Mouse (Mus musculus): ENCODE data around the gene Ptov1. TPM values are rescaled to one million over a fixed set of nuclear protein-coding genes. Genes with fewer than 3 reads are reported as not detected.

Gene Ptov1
- polyA plus RNA-seq, 1 experiment from 2014 or later = 480 TPM

DNA sequence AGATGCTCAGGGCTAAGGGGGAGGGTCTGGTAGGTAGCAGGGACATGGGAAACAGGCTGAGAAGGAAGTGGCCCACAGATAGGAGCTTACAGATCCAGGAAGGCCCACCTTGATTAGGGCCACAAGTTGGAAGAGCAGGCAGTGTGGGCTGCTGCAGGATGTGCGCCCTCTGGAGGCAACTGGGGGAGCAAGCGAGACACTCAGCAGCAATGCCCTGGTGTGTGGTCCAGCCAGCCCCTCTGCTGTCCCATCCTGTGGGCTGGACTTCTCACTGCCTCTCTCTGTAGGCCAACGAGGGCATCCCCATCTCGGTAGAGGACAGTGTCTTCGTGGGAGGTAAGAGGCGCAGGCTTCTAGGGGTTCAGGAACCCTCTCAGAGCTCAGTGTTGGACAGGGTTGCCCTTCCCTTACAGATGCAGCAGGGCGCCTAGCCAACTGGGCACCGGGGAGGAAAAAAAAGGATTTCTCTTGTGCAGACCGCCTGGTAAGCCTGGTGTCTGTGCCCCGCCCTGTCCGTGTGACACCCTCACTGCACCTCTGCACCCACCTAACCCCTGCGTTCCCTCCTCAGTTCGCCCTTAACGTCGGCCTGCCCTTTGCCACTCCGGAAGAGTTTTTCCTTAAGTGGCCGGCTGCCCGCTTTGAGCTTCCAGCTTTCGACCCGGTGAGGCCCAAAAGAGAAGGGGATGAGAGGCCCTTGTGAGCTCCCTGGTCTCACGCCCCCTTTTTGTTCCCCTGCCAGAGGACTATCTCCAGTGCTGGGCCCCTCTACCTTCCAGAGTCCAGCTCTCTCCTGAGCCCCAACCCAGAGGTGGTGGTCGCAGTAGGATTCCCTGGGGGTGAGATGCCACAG, 8.8 kb downstream of the Ptov1 start:
- no peak overlapping the region for H3K4me3 ChIP-seq (replicated peaks; ENCODE audit: low read depth, low read length)
- peak overlapping the region; percentile 17; the same call in 1 of the 2 replicates for H3K4me2 ChIP-seq (ENCODE audit: low read length)
- H3K27me3 ChIP-seq (ENCODE audit: control insufficient read depth, insufficient read depth, low read length) = no peaks in the 10 kb centered on the region
- 59% methylated on average over 22 of the region's 22 CpGs for WGBS
- H3K27ac ChIP-seq (replicated peaks; ENCODE audit: low read depth, low read length) = 0 out of 2 replicates have a peak overlapping the region, but pooled peaks have one; percentile 41
- H3K9me3 ChIP-seq (ENCODE audit: control insufficient read depth, low read length) = no peaks in the 10 kb centered on the region
- peaks cover 14% of the 10 kb centered on the region for H3K4me1 ChIP-seq (ENCODE audit: control insufficient read depth, insufficient read depth, low read length)
- H3K9ac ChIP-seq (replicated peaks; ENCODE audit: low read length) = no peak overlapping the region
- peak; percentile 25; the same call in 1 of the 2 replicates for ATAC-seq (ENCODE audit: low FRiP score, low TSS enrichment)
- H3K36me3 ChIP-seq (ENCODE audit: control insufficient read depth, insufficient read depth, low read length) = peaks cover 49% of the 10 kb centered on the region
- DNase-seq = peak; percentile 84

DNA sequence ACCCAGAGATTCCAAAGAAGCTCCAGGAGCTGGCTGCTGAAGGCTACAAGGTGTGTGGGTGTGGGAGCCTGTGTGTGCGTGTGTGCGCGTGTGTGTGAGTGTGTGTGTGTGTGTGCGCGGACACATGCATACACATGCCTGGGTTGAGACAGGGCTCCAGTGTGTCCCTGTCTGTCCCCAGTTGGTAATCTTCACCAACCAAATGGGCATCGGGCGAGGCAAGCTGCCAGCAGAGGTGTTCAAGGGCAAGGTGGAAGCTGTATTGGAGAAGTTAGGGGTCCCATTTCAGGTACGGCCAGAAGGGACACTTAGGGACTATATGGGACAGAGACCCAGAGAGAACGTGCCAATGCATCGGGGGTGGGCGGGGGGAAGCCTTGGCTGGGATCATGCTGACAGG, 9.7 kb downstream of the Ptov1 start:
- DNase-seq (no peak), ATAC-seq (ENCODE audit: low FRiP score, low TSS enrichment) (no peak)
- 91% methylated on average over 11 of the region's 11 CpGs for WGBS
- H3K4me1 ChIP-seq (ENCODE audit: control insufficient read depth, insufficient read depth, low read length) = peaks cover 19% of the 10 kb centered on the region
- peaks cover 40% of the 10 kb centered on the region for H3K36me3 ChIP-seq (ENCODE audit: control insufficient read depth, insufficient read depth, low read length)
- H3K27me3 ChIP-seq (ENCODE audit: control insufficient read depth, insufficient read depth, low read length) = no peaks in the 10 kb centered on the region
- no peak overlapping the region for H3K27ac ChIP-seq (replicated peaks; ENCODE audit: low read depth, low read length)
- no peaks in the 10 kb centered on the region for H3K9me3 ChIP-seq (ENCODE audit: control insufficient read depth, low read length)
- no peak overlapping the region for H3K9ac ChIP-seq (replicated peaks; ENCODE audit: low read length)
- H3K4me2 ChIP-seq (ENCODE audit: low read length) = no peak overlapping the region
- no peak overlapping the region for H3K4me3 ChIP-seq (replicated peaks; ENCODE audit: low read depth, low read length)

DNA sequence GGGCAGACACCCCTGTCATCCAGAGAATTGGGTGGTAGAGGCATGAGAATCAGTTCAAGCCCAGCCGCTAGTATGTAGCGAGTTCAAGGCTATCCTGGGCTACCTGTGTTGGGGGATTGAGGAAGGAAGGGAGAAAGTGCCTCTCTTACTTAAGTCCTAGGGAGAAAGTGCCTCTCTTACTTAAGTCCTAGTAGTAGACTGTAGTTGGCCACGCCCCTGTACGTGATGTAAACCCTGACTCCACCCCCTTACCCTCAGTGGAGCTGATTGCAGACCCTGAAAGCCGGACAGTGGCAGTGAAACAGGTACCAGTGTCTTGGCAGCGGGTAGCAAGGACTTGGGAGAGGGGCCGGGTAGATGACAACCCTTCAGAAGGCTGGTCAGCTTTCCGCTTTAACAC, 11.7 kb downstream of the Ptov1 start:
- Histone ChIP-seq H3K4me3 (replicated peaks; ENCODE audit: low read depth, low read length) (peak overlapping the region; percentile 69), H3K4me1 (ENCODE audit: control insufficient read depth, insufficient read depth, low read length) (peaks cover 31% of the 10 kb centered on the region), H3K36me3 (ENCODE audit: control insufficient read depth, insufficient read depth, low read length) (peaks cover 28% of the 10 kb centered on the region), H3K27me3 (ENCODE audit: control insufficient read depth, insufficient read depth, low read length) (no peaks in the 10 kb centered on the region), H3K4me2 (ENCODE audit: low read length) (peak overlapping the region; percentile 90), H3K9ac (replicated peaks; ENCODE audit: low read length) (peak overlapping the region; percentile 78), H3K27ac (replicated peaks; ENCODE audit: low read depth, low read length) (peak overlapping the region; percentile 91), H3K9me3 (ENCODE audit: control insufficient read depth, low read length) (no peaks in the 10 kb centered on the region)
- ATAC-seq (ENCODE audit: low FRiP score, low TSS enrichment) (no peak), DNase-seq (no peak)
- WGBS = 27% methylated on average over 8 of the region's 8 CpGs

DNA sequence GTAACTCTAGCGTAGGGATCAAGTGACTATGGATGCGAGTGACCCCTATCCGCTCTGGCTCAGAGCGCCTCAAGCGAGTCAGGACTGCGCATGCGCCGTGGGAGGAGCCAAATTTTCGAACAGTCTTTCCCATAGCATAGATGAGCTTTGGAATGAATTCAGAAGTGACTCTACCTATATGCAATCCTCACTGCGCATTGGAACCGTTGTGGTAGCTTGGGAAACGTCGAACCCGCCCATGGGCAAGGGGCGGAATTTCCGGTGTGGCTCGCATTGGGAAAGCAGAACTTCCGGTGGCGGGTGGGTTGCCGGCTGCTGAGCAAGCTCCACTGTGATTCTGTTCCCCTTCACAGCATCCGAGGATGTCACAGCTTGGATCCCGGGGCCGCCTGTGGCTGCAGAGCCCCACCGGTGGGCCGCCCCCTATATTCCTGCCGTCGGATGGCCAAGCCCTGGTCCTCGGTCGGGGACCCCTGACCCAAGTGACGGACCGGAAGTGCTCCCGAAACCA, 12.5 kb downstream of the Ptov1 start, which contains the start of gene Pnkp:
TSS of gene Pnkp (plus strand) at position 98 of the 511 bp plus-strand sequence.
- no peaks in the 10 kb centered on the region for H3K27me3 ChIP-seq (ENCODE audit: control insufficient read depth, insufficient read depth, low read length)
- DNase-seq (peak; percentile 94), ATAC-seq (ENCODE audit: low FRiP score, low TSS enrichment) (peak; percentile 41; the same call in 1 of the 2 replicates)
- H3K4me1 ChIP-seq (ENCODE audit: control insufficient read depth, insufficient read depth, low read length) = peaks cover 31% of the 10 kb centered on the region
- peak within 1 kb of the TSS; percentile 90 for H3K4me2 ChIP-seq (ENCODE audit: low read length)
- WGBS = under 1% methylated on average over 32 of the region's 32 CpGs
- H3K36me3 ChIP-seq (ENCODE audit: control insufficient read depth, insufficient read depth, low read length) = peaks cover 25% of the 10 kb centered on the region
- peak within 1 kb of the TSS; percentile 78 for H3K9ac ChIP-seq (replicated peaks; ENCODE audit: low read length)
- H3K9me3 ChIP-seq (ENCODE audit: control insufficient read depth, low read length) = no peaks in the 10 kb centered on the region
- peak within 1 kb of the TSS; percentile 69 for H3K4me3 ChIP-seq (replicated peaks; ENCODE audit: low read depth, low read length)
- peak within 1 kb of the TSS; percentile 91 for H3K27ac ChIP-seq (replicated peaks; ENCODE audit: low read depth, low read length)

DNA sequence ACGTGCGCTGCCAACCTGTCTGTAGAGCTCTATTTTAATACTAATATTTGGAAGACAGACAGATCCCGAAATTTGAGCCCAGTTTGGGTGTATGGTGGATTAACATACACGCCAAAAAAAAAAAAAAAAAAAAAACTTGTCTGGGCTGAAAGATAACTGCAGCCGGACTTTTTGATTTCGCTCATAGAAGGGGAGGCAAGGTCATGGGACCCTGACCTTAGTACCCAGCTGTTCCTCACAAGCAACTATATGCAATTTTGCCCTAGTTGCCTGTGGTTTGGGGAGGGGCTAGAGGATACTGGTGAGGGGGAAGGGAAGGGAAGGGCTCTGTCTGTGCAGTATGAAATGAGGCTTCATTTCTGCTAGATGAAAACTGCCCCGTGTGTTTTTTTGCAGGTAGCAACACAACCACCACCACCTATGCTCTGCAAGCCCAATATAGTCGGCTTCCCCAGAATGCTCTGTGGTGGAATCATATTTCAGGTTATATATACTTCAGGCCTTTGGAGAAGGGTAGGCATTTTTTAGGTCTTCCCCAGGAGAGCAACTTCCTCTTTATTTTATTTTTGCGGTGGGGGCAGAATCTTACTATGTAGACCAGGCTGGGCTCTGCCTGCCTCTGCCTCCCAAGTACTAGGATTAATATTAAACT, 13.2 kb downstream of the Ptov1 start:
- Histone ChIP-seq H3K4me2 (ENCODE audit: low read length) (peak overlapping the region; percentile 90), H3K4me3 (replicated peaks; ENCODE audit: low read depth, low read length) (peak overlapping the region; percentile 69), H3K27ac (replicated peaks; ENCODE audit: low read depth, low read length) (peak overlapping the region; percentile 91), H3K4me1 (ENCODE audit: control insufficient read depth, insufficient read depth, low read length) (peaks cover 31% of the 10 kb centered on the region), H3K36me3 (ENCODE audit: control insufficient read depth, insufficient read depth, low read length) (peaks cover 22% of the 10 kb centered on the region), H3K9ac (replicated peaks; ENCODE audit: low read length) (0 out of 2 replicates have a peak overlapping the region, but pooled peaks have one; percentile 78), H3K27me3 (ENCODE audit: control insufficient read depth, insufficient read depth, low read length) (no peaks in the 10 kb centered on the region), H3K9me3 (ENCODE audit: control insufficient read depth, low read length) (no peaks in the 10 kb centered on the region)
- no peak for ATAC-seq (ENCODE audit: low FRiP score, low TSS enrichment)
- 69% methylated on average over 9 of the region's 9 CpGs for WGBS
- DNase-seq = no peak

DNA sequence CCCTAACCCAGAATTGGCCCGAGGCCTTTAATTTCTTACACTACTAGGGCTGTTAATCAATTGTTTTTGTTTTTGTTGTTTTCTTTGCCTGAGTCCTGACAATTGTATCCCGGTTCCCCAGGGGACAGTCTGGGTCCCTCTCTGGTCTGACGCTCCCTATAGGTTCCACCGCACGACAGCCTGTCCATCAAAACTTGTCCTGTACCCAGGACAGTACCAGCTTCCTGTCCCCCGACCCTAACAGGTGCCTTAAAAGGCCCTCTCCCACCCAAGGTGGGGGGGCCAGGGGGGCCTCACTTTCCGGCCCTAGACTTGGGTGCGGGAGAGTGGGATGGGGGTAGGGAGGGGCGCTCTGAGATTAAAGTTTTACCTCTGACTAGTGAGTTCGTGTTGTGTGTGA, 14.6 kb downstream of the Ptov1 start:
- Histone ChIP-seq H3K4me1 (ENCODE audit: control insufficient read depth, insufficient read depth, low read length) (peaks cover 40% of the 10 kb centered on the region), H3K9me3 (ENCODE audit: control insufficient read depth, low read length) (no peaks in the 10 kb centered on the region), H3K27ac (replicated peaks; ENCODE audit: low read depth, low read length) (peak overlapping the region; percentile 85), H3K27me3 (ENCODE audit: control insufficient read depth, insufficient read depth, low read length) (no peaks in the 10 kb centered on the region), H3K4me2 (ENCODE audit: low read length) (peak overlapping the region; percentile 72), H3K36me3 (ENCODE audit: control insufficient read depth, insufficient read depth, low read length) (peaks cover 20% of the 10 kb centered on the region), H3K4me3 (replicated peaks; ENCODE audit: low read depth, low read length) (peak overlapping the region; percentile 42), H3K9ac (replicated peaks; ENCODE audit: low read length) (peak overlapping the region; percentile 67)
- 33% methylated on average over 10 of the region's 10 CpGs for WGBS
- DNase-seq (no peak), ATAC-seq (ENCODE audit: low FRiP score, low TSS enrichment) (no peak)

DNA sequence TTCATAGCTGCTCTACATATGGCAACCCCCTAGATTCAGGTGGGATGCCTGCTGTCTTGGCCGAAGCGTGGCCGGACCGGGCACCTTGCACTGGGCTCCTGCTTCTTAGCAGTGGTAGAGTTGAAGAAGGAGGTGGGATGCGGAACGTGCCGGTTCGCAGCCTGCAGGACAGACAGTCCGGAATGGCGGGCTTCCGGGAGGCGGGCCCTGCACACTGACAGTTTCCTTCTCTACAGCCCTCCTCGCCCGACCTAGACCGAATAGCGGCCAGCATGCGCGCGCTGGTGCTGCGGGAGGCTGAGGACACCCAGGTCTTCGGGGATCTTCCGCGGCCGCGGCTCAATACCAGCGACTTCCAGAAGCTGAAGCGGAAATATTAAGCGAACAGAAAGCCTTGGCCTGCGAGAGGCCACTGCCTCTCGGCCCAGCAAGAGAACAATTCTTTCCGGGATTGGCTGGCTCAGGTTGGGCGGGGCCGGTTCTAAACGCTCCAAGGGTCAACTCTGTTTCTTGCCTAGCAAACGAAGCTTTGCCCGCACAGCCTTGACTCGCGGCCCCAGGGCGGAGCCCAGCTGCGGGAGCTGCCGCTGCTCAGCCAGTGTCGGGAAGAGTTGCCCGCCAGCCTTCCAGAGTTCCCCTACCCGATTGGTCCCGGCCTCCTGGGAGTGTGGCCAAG, 15.1 kb downstream of the Ptov1 start:
- H3K4me1 ChIP-seq (ENCODE audit: control insufficient read depth, insufficient read depth, low read length) = peaks cover 40% of the 10 kb centered on the region
- DNase-seq (peak; percentile 74), ATAC-seq (ENCODE audit: low FRiP score, low TSS enrichment) (0 out of 2 replicates have a peak, but pooled peaks have one; percentile 3)
- H3K27me3 ChIP-seq (ENCODE audit: control insufficient read depth, insufficient read depth, low read length) = no peaks in the 10 kb centered on the region
- 2% methylated on average over 45 of the region's 45 CpGs for WGBS
- peaks cover 18% of the 10 kb centered on the region for H3K36me3 ChIP-seq (ENCODE audit: control insufficient read depth, insufficient read depth, low read length)
- peak overlapping the region; percentile 72 for H3K4me2 ChIP-seq (ENCODE audit: low read length)
- H3K4me3 ChIP-seq (replicated peaks; ENCODE audit: low read depth, low read length) = peak overlapping the region; percentile 42
- H3K27ac ChIP-seq (replicated peaks; ENCODE audit: low read depth, low read length) = peak overlapping the region; percentile 85
- no peaks in the 10 kb centered on the region for H3K9me3 ChIP-seq (ENCODE audit: control insufficient read depth, low read length)
- peak overlapping the region; percentile 67 for H3K9ac ChIP-seq (replicated peaks; ENCODE audit: low read length)

DNA sequence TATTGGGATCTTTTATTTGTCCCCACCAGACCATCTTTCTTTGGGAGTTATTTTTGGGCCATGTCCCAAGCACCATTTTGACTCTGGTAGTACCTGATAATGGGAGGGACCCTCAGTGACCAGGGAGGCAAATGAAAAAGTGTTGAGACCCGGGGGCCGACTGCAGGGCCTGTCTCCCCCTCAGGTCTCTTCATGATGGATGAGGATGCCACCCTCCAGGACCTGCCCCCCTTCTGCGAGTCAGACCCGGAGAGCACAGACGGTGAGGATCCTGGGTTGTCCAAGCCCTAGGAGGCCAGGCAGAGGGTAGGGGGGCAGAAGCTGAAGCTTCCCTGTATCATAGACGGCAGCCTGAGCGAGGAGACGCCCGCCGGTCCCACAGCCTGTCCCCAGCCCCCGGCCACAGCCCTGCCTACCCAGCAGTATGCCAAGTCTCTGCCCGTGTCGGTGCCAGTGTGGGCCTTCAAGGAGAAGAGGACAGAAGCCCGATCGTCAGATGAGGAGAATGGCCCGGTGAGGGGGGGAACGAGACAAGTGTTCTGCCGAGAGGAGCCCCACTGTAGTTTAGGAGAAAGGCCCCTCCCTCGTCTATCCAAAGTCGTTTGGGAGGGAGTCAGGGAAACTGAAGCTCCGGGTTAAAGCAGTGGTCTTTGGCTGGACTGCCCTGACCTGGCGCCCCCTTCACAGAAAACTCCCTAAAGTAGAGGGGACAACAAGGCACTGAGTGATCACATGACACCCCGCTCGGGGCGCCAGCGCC, 15.8 kb downstream of the Ptov1 start:
- no peak for ATAC-seq (ENCODE audit: low FRiP score, low TSS enrichment)
- Histone ChIP-seq H3K27me3 (ENCODE audit: control insufficient read depth, insufficient read depth, low read length) (no peaks in the 10 kb centered on the region), H3K27ac (replicated peaks; ENCODE audit: low read depth, low read length) (peak overlapping the region; percentile 85), H3K4me2 (ENCODE audit: low read length) (peak overlapping the region; percentile 72), H3K9ac (replicated peaks; ENCODE audit: low read length) (peak overlapping the region; percentile 67), H3K4me1 (ENCODE audit: control insufficient read depth, insufficient read depth, low read length) (peaks cover 40% of the 10 kb centered on the region), H3K9me3 (ENCODE audit: control insufficient read depth, low read length) (no peaks in the 10 kb centered on the region), H3K36me3 (ENCODE audit: control insufficient read depth, insufficient read depth, low read length) (peaks cover 18% of the 10 kb centered on the region), H3K4me3 (replicated peaks; ENCODE audit: low read depth, low read length) (peak overlapping the region; percentile 42)
- 34% methylated on average over 26 of the region's 26 CpGs for WGBS
- DNase-seq = no peak
